In the genomic region with DNA sequence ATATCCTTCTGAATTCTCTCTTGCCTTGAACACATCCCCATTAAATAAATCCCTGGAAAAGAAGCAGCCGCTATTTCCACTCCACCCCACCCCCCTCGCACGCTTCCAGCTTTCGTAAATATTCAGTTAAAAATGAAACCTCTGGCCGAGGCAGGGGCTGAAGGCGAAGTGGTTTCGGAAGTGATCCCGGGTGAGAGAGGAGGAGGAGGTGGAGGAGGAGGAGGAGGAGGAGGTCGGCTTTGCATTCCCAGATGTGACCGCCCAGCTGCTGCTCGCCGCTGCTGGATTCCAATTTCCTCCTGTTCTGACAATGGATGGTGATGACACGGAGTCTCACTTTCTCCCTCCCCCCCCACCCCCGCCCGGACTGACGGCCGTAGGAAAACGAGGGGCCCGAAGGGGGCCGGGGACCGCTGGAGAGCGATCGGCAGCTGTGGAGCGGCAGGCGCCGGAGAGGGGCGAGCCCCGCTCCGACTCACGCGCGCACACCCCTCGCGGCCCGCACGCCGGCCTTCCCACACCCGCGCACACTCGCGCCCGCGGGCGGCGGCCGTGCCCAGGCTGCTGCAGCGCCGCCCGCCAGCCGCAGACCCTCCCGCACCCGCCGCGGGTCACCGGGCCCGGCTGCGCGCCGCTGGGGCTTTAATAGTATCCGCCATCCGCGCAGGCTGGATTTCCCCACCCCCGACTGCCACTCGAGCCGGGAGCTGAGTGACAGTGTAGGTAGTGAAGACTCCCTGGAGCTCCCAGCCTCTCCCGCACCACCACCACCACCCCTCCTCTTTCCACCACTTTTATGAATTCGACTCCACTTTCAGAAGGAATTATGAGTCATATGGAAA, we compare ENCODE assay signal across 8 mouse cellular contexts. TPM values are rescaled to one million over a fixed set of nuclear protein-coding genes. Genes with fewer than 3 reads are reported as not detected.
DNase-seq lines count a peak whose midpoint lies in the region; ATAC-seq and TF ChIP-seq lines count a peak whose summit lies in the region.

A gene (minus strand): TSS at position 312 of the 842 bp plus-strand sequence.

- peak within 1 kb of the TSS; percentile 83 for H3K4me2 ChIP-seq in forebrain, embryonic 14.5 days (ENCODE audit: low read length)
- peak within 1 kb of the TSS; percentile 99 for H3K4me2 ChIP-seq in heart, postnatal 0 days (ENCODE audit: low read depth, low read length)
- peak within 1 kb of the TSS; percentile 85 for H3K4me2 ChIP-seq in liver, postnatal 0 days (ENCODE audit: low read depth, low read length)
- H3K4me2 ChIP-seq in neural tube, embryonic 13.5 days, result peak within 1 kb of the TSS; percentile 70

- peaks cover 15% of the 10 kb centered on the region for H3K27me3 ChIP-seq in ES-Bruce4 (ENCODE audit: control insufficient read depth, insufficient read depth, low read length, poor library complexity, severe bottlenecking)
- no peaks in the 10 kb centered on the region for H3K27me3 ChIP-seq in forebrain, embryonic 14.5 days (replicated peaks; ENCODE audit: control insufficient read depth, insufficient read depth, low read length)
- H3K27me3 ChIP-seq in heart, postnatal 0 days (ENCODE audit: control insufficient read depth, insufficient read depth, low read length), result no peaks in the 10 kb centered on the region
- H3K27me3 ChIP-seq in liver, postnatal 0 days (ENCODE audit: insufficient read depth, low read length), result peaks cover 28% of the 10 kb centered on the region
- no peaks in the 10 kb centered on the region for H3K27me3 ChIP-seq in neural tube, embryonic 13.5 days

- no peaks in the 10 kb centered on the region for H3K4me1 ChIP-seq in ES-Bruce4 (ENCODE audit: control insufficient read depth, insufficient read depth, low read length)
- H3K4me1 ChIP-seq in forebrain, embryonic 14.5 days (ENCODE audit: control insufficient read depth, insufficient read depth, low read length), result peaks cover 3% of the 10 kb centered on the region; the same call in 1 of the 2 replicates
- peaks cover 14% of the 10 kb centered on the region for H3K4me1 ChIP-seq in heart, postnatal 0 days (ENCODE audit: control insufficient read depth, insufficient read depth)
- H3K4me1 ChIP-seq in liver, postnatal 0 days (ENCODE audit: insufficient read depth), result peaks cover 8% of the 10 kb centered on the region; the same call in 1 of the 2 replicates
- H3K4me1 ChIP-seq in neural tube, embryonic 13.5 days (replicated peaks), result peaks cover 45% of the 10 kb centered on the region

- ATAC-seq in forebrain, embryonic 14.5 days, result peak; percentile 64
- ATAC-seq in heart, postnatal 0 days (ENCODE audit: insufficient read depth, low read depth), result peak; percentile 49
- peak; percentile 35; the same call in 1 of the 2 replicates for ATAC-seq in liver, postnatal 0 days
- peak; percentile 77 for ATAC-seq in neural tube, embryonic 13.5 days (ENCODE audit: low read depth)

- H3K27ac ChIP-seq in ES-Bruce4 (ENCODE audit: insufficient read depth, low read length), result no peak within 1 kb of the TSS
- H3K27ac ChIP-seq in forebrain, embryonic 14.5 days (ENCODE audit: low read depth, low read length), result peak within 1 kb of the TSS; percentile 89
- peak within 1 kb of the TSS; percentile 90 for H3K27ac ChIP-seq in heart, postnatal 0 days (ENCODE audit: low read depth)
- peak within 1 kb of the TSS; percentile 76 for H3K27ac ChIP-seq in liver, postnatal 0 days (ENCODE audit: low read depth)
- peak within 1 kb of the TSS; percentile 95 for H3K27ac ChIP-seq in neural tube, embryonic 13.5 days (replicated peaks)

- no peak for TF ChIP-seq CTCF in ES-Bruce4 (IDR thresholded peaks at IDR 0.05; ENCODE audit: low read depth, low read length)
- TF ChIP-seq CTCF in heart, postnatal 0 days (IDR thresholded peaks at IDR 0.05; ENCODE audit: low read depth), result no peak
- no peak for TF ChIP-seq CTCF in liver, postnatal 0 days (IDR thresholded peaks at IDR 0.05; ENCODE audit: low read depth)

- peak within 1 kb of the TSS; percentile 79 for H3K9ac ChIP-seq in ES-Bruce4 (ENCODE audit: low read depth, poor library complexity, severe bottlenecking)
- peak within 1 kb of the TSS; percentile 95 for H3K9ac ChIP-seq in forebrain, embryonic 14.5 days (ENCODE audit: low read length)
- peak within 1 kb of the TSS; percentile 87 for H3K9ac ChIP-seq in heart, postnatal 0 days (replicated peaks; ENCODE audit: low read depth, low read length)
- H3K9ac ChIP-seq in liver, postnatal 0 days (replicated peaks), result peak within 1 kb of the TSS; percentile 71
- H3K9ac ChIP-seq in neural tube, embryonic 13.5 days, result peak within 1 kb of the TSS; percentile 96

- WGBS in forebrain, embryonic 14.5 days, result 0% methylated on average over 36 of the region's 67 CpGs
- WGBS in heart, postnatal 0 days, result 1% methylated on average over 54 of the region's 67 CpGs
- WGBS in liver, postnatal 0 days (ENCODE audit: insufficient replicate concordance), result under 1% methylated on average over 49 of the region's 67 CpGs
- under 1% methylated on average over 57 of the region's 67 CpGs for WGBS in neural tube, embryonic 13.5 days

- H3K4me3 ChIP-seq in ES-Bruce4 (ENCODE audit: low read depth, low read length), result peak within 1 kb of the TSS; percentile 71
- H3K4me3 ChIP-seq in forebrain, embryonic 14.5 days (ENCODE audit: low read depth, low read length), result peak within 1 kb of the TSS; percentile 77
- H3K4me3 ChIP-seq in heart, postnatal 0 days (ENCODE audit: low read depth, low read length), result peak within 1 kb of the TSS; percentile 98
- H3K4me3 ChIP-seq in liver, postnatal 0 days (ENCODE audit: low read depth, low read length), result peak within 1 kb of the TSS; percentile 68
- peak within 1 kb of the TSS; percentile 95 for H3K4me3 ChIP-seq in neural tube, embryonic 13.5 days

- H3K36me3 ChIP-seq in ES-Bruce4 (ENCODE audit: control insufficient read depth, insufficient read depth, low read length, poor library complexity, severe bottlenecking), result no peaks in the 10 kb centered on the region
- H3K36me3 ChIP-seq in forebrain, embryonic 14.5 days (ENCODE audit: control insufficient read depth, insufficient read depth, low read length), result no peaks in the 10 kb centered on the region
- H3K36me3 ChIP-seq in heart, postnatal 0 days (replicated peaks; ENCODE audit: control insufficient read depth, insufficient read depth, low read length), result no peaks in the 10 kb centered on the region
- H3K36me3 ChIP-seq in liver, postnatal 0 days (replicated peaks; ENCODE audit: insufficient read depth, low read length), result no peaks in the 10 kb centered on the region
- no peaks in the 10 kb centered on the region for H3K36me3 ChIP-seq in neural tube, embryonic 13.5 days

- H3K9me3 ChIP-seq in ES-Bruce4 (replicated peaks; ENCODE audit: control insufficient read depth, insufficient read depth, low read length, poor library complexity, severe bottlenecking), result no peaks in the 10 kb centered on the region
- no peaks in the 10 kb centered on the region for H3K9me3 ChIP-seq in forebrain, embryonic 14.5 days (replicated peaks; ENCODE audit: control insufficient read depth, low read length)
- no peaks in the 10 kb centered on the region for H3K9me3 ChIP-seq in heart, postnatal 0 days (replicated peaks; ENCODE audit: control insufficient read depth, low read length)
- H3K9me3 ChIP-seq in liver, postnatal 0 days (ENCODE audit: low read length), result no peaks in the 10 kb centered on the region
- H3K9me3 ChIP-seq in neural tube, embryonic 13.5 days, result no peaks in the 10 kb centered on the region

- peak; percentile 44 for DNase-seq in cerebellum, adult 11-12 months
- peak; percentile 72 for DNase-seq in forebrain, embryonic 14.5 days (ENCODE audit: low spot score)
- peak; percentile 42 for DNase-seq in heart, postnatal 0 days (ENCODE audit: low spot score)
- peak; percentile 29 to 66 for DNase-seq in kidney, postnatal 36 days
- DNase-seq in liver, postnatal 0 days, result peak; percentile 43
- peak; percentile 71 for DNase-seq in testis, postnatal 10 days (ENCODE audit: low spot score)

- no peak for TF ChIP-seq EP300 in ES-Bruce4 (IDR thresholded peaks at IDR 0.05; ENCODE audit: insufficient read depth, low read depth, low read length)
- TF ChIP-seq EP300 in heart, postnatal 0 days (IDR thresholded peaks at IDR 0.05; ENCODE audit: low read depth), result no peak
- TF ChIP-seq EP300 in liver, postnatal 0 days (IDR thresholded peaks at IDR 0.05; ENCODE audit: low read depth), result no peak

- TF ChIP-seq POLR2A in ES-Bruce4 (IDR thresholded peaks at IDR 0.05; ENCODE audit: insufficient read depth, low read length), result no peak

RNA-seq across cellular contexts. Expression of the gene that starts here (rescaled TPM):
- polyA plus RNA-seq in ES-Bruce4 (2011; ENCODE audit: insufficient read depth, insufficient read length, low read depth, missing spikeins), result 1.3 and 1.5 TPM in 2 replicates
- polyA plus RNA-seq in forebrain, embryonic 14.5 days (2014; fragmentation: Nextera tagmentation; extraction: Ambion mirVana), result 16.0 and 21.0 TPM in 2 replicates
- 7.5 and 11.0 TPM in 2 replicates for total RNA-seq in heart, postnatal 0 days (2014; rRNA removed; ENCODE audit: low replicate concordance)
- polyA plus RNA-seq in heart, postnatal 0 days (2015; fragmentation: Nextera tagmentation; extraction: Ambion mirVana), result 7.9 and 8.4 TPM in 2 replicates
- polyA plus RNA-seq in liver, postnatal 0 days (2015; fragmentation: Nextera tagmentation; extraction: Ambion mirVana), result 2.0 and 2.2 TPM in 2 replicates
- 24.3 and 27.6 TPM in 2 replicates for polyA plus RNA-seq in neural tube, embryonic 13.5 days (2015; fragmentation: Nextera tagmentation; extraction: Ambion mirVana)
